Mouse (Mus musculus) forebrain, embryonic 11.5 days (tissue): ENCODE measurements around the gene Hist1h2bp. TPM values are rescaled to one million over a fixed set of nuclear protein-coding genes. Genes with fewer than 3 reads are reported as not detected.
"Not testable (repeated sequence)": the region's sequence is repeated elsewhere in the genome, so short reads cannot be mapped to it uniquely, and the experiment has no call there.

Source experiments
- ATAC-seq: fragments of 200-750 bp; cut with Nextera tagmentation; replicated peaks from 2 replicates; pipeline ENCODE4 v1.8.0; 2017; ENCODE audit warnings: moderate TSS enrichment; ENCODE audit not compliant: low FRiP score
- DNase-seq: peaks from one replicate; pipeline ENCODE4 v3.0.0-alpha.2; 2017; ENCODE audit warnings: low spot score
- H3K27ac ChIP-seq: fragments of 300-500 bp; sonication (generic); 2 replicates; pipeline ENCODE4 v1.5.1; 2014; ENCODE audit warnings: low read depth, low read length
- H3K27me3 ChIP-seq: fragments of 300-500 bp; sonication (generic); 2 replicates; pipeline ENCODE4 v1.6.1; 2014; ENCODE audit warnings: mild to moderate bottlenecking, low read length, mixed read lengths; ENCODE audit not compliant: control insufficient read depth, insufficient read depth
- H3K36me3 ChIP-seq: fragments of 300-500 bp; sonication (generic); 2 replicates; pipeline ENCODE4 v1.6.1; 2014; ENCODE audit warnings: mild to moderate bottlenecking, low read length, moderate library complexity, mixed read lengths; ENCODE audit not compliant: control insufficient read depth, insufficient read depth
- H3K4me1 ChIP-seq: fragments of 300-500 bp; sonication (generic); replicated peaks from 2 replicates; pipeline ENCODE4 v1.6.1; 2014; ENCODE audit warnings: low read length, mixed read lengths; ENCODE audit not compliant: control insufficient read depth, insufficient read depth
- H3K4me2 ChIP-seq: fragments of 300-500 bp; sonication (generic); 2 replicates; pipeline ENCODE4 v1.6.1; 2014; ENCODE audit warnings: low read depth, mild to moderate bottlenecking, low read length, moderate library complexity, mixed read lengths; ENCODE audit not compliant: severe bottlenecking
- H3K4me3 ChIP-seq: fragments of 300-500 bp; sonication (generic); 2 replicates; pipeline ENCODE4 v1.5.1; 2014; ENCODE audit warnings: low read depth, low read length
- H3K9ac ChIP-seq: fragments of 300-500 bp; sonication (generic); 2 replicates; pipeline ENCODE4 v1.6.1; 2014; ENCODE audit warnings: low read length
- H3K9me3 ChIP-seq: fragments of 300-500 bp; sonication (generic); 2 replicates; pipeline ENCODE4 v1.6.1; 2016; ENCODE audit warnings: low read length, mixed read lengths; ENCODE audit not compliant: control insufficient read depth
- WGBS: fragments of 180-500 bp; shearing (Covaris S2); extraction: QIAGEN DNeasy Blood & Tissue Kit; methylation state at CpG from one replicate; pipeline ENCODE4 v1.1.7; 2014; 5-methylcytosine and 5-hydroxymethylcytosine counted together
- microRNA-seq: library from miRNA; unstranded; fragments of <30 nt; microRNA quantifications from one replicate; pipeline ENCODE4, GENCODE M21; 2016; ENCODE audit not compliant: insufficient number of aligned reads
- polyA plus RNA-seq: library from polyadenylated mRNA; unstranded; fragments of >200 nt; fragmentation: Nextera tagmentation; extraction: Ambion mirVana; gene quantifications from 2 replicates; pipeline ENCODE4 v1.2.1, GENCODE M21; 2014

Hist1h2bp gene
- polyA plus RNA-seq, 1 experiment from 2014 or later: 3.0 TPM

- not testable (repeated sequence) for DNase-seq, H3K36me3 ChIP-seq, H3K4me1 ChIP-seq, H3K9ac ChIP-seq, ATAC-seq, H3K4me3 ChIP-seq, H3K9me3 ChIP-seq, H3K4me2 ChIP-seq, H3K27me3 ChIP-seq, H3K27ac ChIP-seq
- WGBS: 68% methylated on average over 7 of the region's 16 CpGs
Observed at GRCm38 (mm10) chr13:21820082-21820890, 33.0 kb downstream of the Hist1h2bp start.

- no peak overlapping the region for H3K27ac ChIP-seq
- no peaks in the 10 kb centered on the region for H3K4me1 ChIP-seq
- no peaks in the 10 kb centered on the region for H3K9me3 ChIP-seq
- DNase-seq (no peak), ATAC-seq (no peak)
- no peaks in the 10 kb centered on the region for H3K36me3 ChIP-seq
- 78% methylated on average over 3 of the region's 3 CpGs for WGBS
- H3K9ac ChIP-seq: no peak overlapping the region
- no peak overlapping the region for H3K4me2 ChIP-seq
- H3K27me3 ChIP-seq: no peaks in the 10 kb centered on the region
- no peak overlapping the region for H3K4me3 ChIP-seq
Observed at GRCm38 (mm10) chr13:21828511-21828910, 41.2 kb downstream of the Hist1h2bp start.

GRCm38 (mm10) chr13:21830344-21830743, 43.1 kb downstream of the Hist1h2bp start:
- Histone ChIP-seq H3K27me3 (no peaks in the 10 kb centered on the region), H3K4me1 (no peaks in the 10 kb centered on the region), H3K9ac (no peak overlapping the region), H3K4me3 (no peak overlapping the region), H3K9me3 (no peaks in the 10 kb centered on the region), H3K27ac (peak overlapping the region; percentile 50; the same call in 1 of the 2 replicates), H3K4me2 (0 out of 2 replicates have a peak overlapping the region, but pooled peaks have one; percentile 5), H3K36me3 (no peaks in the 10 kb centered on the region)
- ATAC-seq: no peak
- WGBS: 89% methylated on average over 10 of the region's 10 CpGs
- peak; percentile 51 for DNase-seq

GRCm38 (mm10) chr13:21831418-21832394, 44.4 kb downstream of the Hist1h2bp start, which contains the start of gene Hist1h4n:
Gene Hist1h4n, minus strand, starts transcription at chr13:21832196.
- not testable (repeated sequence) for H3K9ac ChIP-seq, H3K4me1 ChIP-seq, DNase-seq, H3K4me3 ChIP-seq, H3K36me3 ChIP-seq, H3K27me3 ChIP-seq, H3K9me3 ChIP-seq
- 0% methylated on average over 22 of the region's 58 CpGs for WGBS
- Histone ChIP-seq H3K27ac (0 out of 2 replicates have a peak within 1 kb of the TSS, but pooled peaks have one; percentile 57), H3K4me2 (0 out of 2 replicates have a peak within 1 kb of the TSS, but pooled peaks have one; percentile 11)
- peak; percentile 84 for ATAC-seq

GRCm38 (mm10) chr13:21833461-21833860, 46.2 kb downstream of the Hist1h2bp start, which contains the start of the genes Hist1h2ap and Hist1h2br:
Gene Hist1h2ap, minus strand, starts transcription at chr13:21833507.
Gene Hist1h2br, plus strand, starts transcription at chr13:21833743.
- H3K36me3 ChIP-seq, H3K9ac ChIP-seq, H3K27ac ChIP-seq, H3K4me2 ChIP-seq, H3K27me3 ChIP-seq, H3K9me3 ChIP-seq, H3K4me3 ChIP-seq, H3K4me1 ChIP-seq, DNase-seq: not testable (repeated sequence)
- WGBS: no CpG with 5 or more reads among the region's 24 CpGs
- ATAC-seq: peak; percentile 93

Small RNA genes within 50 kb of the gene (microRNA-seq; reads per million reads assigned to microRNA genes)
- gene Gm19658: not detected
- gene Gm44346: not detected
- not detected for gene Gm44454
- gene Gm44466: not detected

Other genes with a start within 250 kb of the Hist1h2bp start
- 0.27 and 0.43 TPM in 2 replicates for gene Olfr1366, start 244.7 kb upstream of the Hist1h2bp start, polyA plus RNA-seq
- gene Olfr1535, start 227.6 kb upstream of the Hist1h2bp start, polyA plus RNA-seq: not detected in 2 replicates
- not detected in 2 replicates for gene Olfr1364, start 205.7 kb upstream of the Hist1h2bp start, polyA plus RNA-seq
- gene Olfr1362, start 173.4 kb upstream of the Hist1h2bp start, polyA plus RNA-seq: not detected in 2 replicates
- gene Olfr11, start 144.9 kb upstream of the Hist1h2bp start, polyA plus RNA-seq: not detected in 2 replicates
- not detected in 2 replicates for gene Olfr1361, start 124.1 kb upstream of the Hist1h2bp start, polyA plus RNA-seq
- not detected in 2 replicates for gene Olfr1360, start 110.1 kb upstream of the Hist1h2bp start, polyA plus RNA-seq
- not detected in 2 replicates for gene Olfr1359, start 89.3 kb upstream of the Hist1h2bp start, polyA plus RNA-seq
- gene Hist1h2bl, start 71.3 kb upstream of the Hist1h2bp start, polyA plus RNA-seq: 2.3 and 5.4 TPM in 2 replicates
- 23.9 and 25.3 TPM in 2 replicates for gene Hist1h2ai, start 71.0 kb upstream of the Hist1h2bp start, polyA plus RNA-seq
- gene Hist1h3h, start 69.8 kb upstream of the Hist1h2bp start, polyA plus RNA-seq: 16.8 and 17.4 TPM in 2 replicates
- 5.0 and 5.7 TPM in 2 replicates for gene Hist1h2bm, start 65.4 kb upstream of the Hist1h2bp start, polyA plus RNA-seq
- gene Hist1h4j, start 52.4 kb upstream of the Hist1h2bp start, polyA plus RNA-seq: 1.2 and 1.6 TPM in 2 replicates
- 4.4 TPM in 2 replicates for gene Hist1h4k, start 37.0 kb upstream of the Hist1h2bp start, polyA plus RNA-seq
- 11.0 and 12.5 TPM in 2 replicates for gene Hist1h2ak, start 33.6 kb upstream of the Hist1h2bp start, polyA plus RNA-seq
- 1.9 and 2.5 TPM in 2 replicates for gene Hist1h2bn, start 33.3 kb upstream of the Hist1h2bp start, polyA plus RNA-seq
- gene Hist1h1b, start 6.8 kb upstream of the Hist1h2bp start, polyA plus RNA-seq: 20.4 and 20.6 TPM in 2 replicates
- 298 and 312 TPM in 2 replicates for gene Hist1h3i, start 4.1 kb upstream of the Hist1h2bp start, polyA plus RNA-seq
- 5.0 and 5.9 TPM in 2 replicates for gene Hist1h2an, start 243 bp upstream of the Hist1h2bp start, polyA plus RNA-seq
- 23.8 and 25.3 TPM in 2 replicates for gene Hist1h2bq, start 22.7 kb downstream of the Hist1h2bp start, polyA plus RNA-seq
- gene Hist1h2ao, start 23.0 kb downstream of the Hist1h2bp start, polyA plus RNA-seq: not detected in 2 replicates
- gene Hist1h4m, start 24.3 kb downstream of the Hist1h2bp start, polyA plus RNA-seq: not detected in 2 replicates
- 14.3 and 14.6 TPM in 2 replicates for gene Hist1h4n, start 44.7 kb downstream of the Hist1h2bp start, polyA plus RNA-seq
- 5,982 and 6,086 TPM in 2 replicates for gene Hist1h2ap, start 46.0 kb downstream of the Hist1h2bp start, polyA plus RNA-seq
- 22.4 and 27.2 TPM in 2 replicates for gene Hist1h2br, start 46.3 kb downstream of the Hist1h2bp start, polyA plus RNA-seq
- gene Zfp184, start 157.6 kb downstream of the Hist1h2bp start, polyA plus RNA-seq: 25.9 and 27.5 TPM in 2 replicates
- 0.12 TPM in 1 of 2 replicates, not detected in the other for gene Pom121l2, start 193.7 kb downstream of the Hist1h2bp start, polyA plus RNA-seq
- 0.37 TPM in 1 of 2 replicates, not detected in the other for gene Prss16, start 222.3 kb downstream of the Hist1h2bp start, polyA plus RNA-seq
- gene Hist1h2ah, start 248.1 kb downstream of the Hist1h2bp start, polyA plus RNA-seq: 5.6 TPM in 1 of 2 replicates, not detected in the other
- gene Hist1h2bk, start 248.4 kb downstream of the Hist1h2bp start, polyA plus RNA-seq: 5.4 and 11.9 TPM in 2 replicates